Mouse (Mus musculus) mature B cell (primary cell): ENCODE data around the gene Gm9999.

Experiments
- in situ Hi-C: fragments of 300-500 bp; cut with MboI; formaldehyde crosslinking; loops from 2 replicates; pipeline ENCODE4 v1.14.3; 2019

Gene Gm9999

DNA sequence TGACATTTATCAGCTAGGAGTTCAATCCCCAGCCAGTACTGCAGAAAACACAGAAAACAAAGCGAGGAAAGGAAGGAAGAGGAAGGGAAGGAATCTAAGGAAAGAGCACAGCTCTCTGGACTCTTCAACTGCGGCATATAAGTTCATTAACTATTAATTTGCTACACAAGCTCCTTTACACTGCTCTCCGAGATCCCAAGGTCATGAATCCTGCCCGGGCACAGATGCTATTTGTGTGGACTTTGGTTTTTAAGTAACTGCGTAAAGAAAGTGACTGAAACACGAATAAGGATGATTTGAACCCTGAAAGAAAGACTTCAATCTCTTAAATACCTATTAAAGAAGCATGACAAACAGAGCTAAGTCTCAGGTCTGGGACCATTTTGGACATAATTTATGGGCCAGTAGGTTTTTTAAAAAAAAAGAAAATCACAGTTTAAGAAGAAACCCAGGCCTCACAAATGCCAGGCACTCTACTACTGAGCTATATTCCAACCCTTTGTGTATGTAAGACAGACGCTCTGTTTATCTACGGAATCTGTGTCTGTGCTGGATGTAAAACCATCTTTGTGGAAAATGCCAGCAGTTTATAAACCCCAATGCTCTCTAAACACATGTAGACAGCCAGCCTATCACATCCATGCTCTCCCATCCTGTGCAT lies 16.7 kb downstream of the Gm9999 start:
- in situ Hi-C loops = no loop called here

GRCm38 (mm10) chr7:47000644-47000983 lies 17.2 kb downstream of the Gm9999 start:
- in situ Hi-C loops = no loop called here

DNA sequence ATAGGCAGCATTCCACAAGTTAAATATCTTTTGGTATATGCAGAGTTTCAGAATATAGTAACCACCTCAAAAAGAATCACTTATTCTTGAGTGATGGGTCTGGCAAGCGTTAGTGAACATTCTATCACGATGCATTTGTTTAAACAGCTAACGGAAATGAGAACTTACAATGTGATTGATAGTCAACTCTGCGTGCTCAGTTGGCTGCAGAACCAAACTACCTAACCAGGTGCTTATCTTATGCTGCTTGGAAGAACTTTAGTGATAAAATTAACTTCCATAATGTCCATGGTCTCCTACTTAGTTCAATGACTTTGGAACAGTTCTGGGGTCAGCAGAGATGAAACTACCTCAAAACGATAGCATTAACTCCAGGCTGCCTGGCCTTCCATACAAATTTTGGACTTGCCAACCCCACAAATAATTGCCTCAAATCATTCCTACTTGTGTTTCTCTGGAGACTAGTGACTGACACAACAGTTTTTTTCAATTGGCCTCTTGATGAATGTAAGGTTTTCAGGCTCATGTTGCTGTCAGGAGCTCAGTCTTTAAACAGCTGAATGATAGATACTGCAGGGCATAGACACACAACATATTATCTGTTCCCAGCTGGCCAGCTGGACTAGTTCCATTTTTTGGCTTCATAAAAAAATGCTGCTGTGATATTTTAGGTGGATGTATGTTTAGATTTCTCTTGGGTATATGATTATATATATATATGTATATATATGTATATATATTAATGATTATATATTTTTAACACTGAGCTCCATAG lies 17.9 kb downstream of the Gm9999 start:
- in situ Hi-C loops = no loop called here

DNA sequence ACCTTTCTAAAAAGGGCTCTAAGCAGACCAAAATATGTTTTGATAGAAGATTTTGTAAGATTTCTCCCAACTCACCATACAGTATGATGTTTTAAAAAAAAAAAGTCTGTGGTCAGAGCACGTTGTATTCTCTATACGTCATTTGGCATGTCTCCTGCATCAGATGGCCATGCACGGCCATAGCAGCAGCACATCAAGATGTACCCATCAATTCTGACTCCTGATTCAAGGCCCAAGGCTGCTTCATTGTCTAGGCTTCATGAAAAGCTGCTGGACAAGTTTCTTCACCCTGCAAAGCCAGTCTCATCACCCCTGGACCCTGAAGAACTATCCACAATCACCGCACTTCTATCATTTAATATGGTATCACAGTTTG lies 18.5 kb downstream of the Gm9999 start:
- in situ Hi-C loops = no loop called here

DNA sequence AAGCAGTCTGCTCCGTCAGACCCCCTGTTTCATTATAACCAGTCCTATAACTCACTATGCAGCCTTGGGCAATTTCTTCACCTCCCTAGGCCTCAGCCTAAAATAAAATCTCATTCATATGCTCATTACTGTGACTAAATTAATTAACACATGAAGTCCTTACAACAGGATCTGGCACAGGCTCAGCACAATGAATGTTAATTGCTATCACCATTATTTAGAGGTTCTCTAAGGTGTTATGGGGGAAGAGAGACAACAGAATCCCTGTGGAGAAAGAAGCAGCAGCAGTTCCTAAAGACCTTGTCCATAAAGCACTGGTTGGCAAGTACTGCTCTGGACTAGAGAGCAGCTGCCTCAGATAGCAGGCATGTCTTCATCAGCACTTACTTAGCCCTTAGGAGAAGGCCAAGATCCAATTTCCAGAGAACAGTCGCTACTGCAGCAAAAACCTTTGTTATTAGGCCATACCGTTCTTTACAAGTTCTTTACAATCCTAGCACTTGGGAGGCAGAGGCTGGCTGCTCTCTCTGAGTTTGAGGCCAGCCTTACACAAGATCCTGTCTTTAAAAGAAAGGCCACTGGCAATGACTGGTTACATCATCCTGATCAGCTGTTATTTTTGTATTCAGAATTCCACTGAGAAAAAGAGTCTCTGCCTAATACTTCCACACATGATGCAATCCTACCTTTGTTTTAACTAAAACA lies 20.2 kb downstream of the Gm9999 start:
- in situ Hi-C loops = no loop called here

- in situ Hi-C loops = loop anchor here (5.0 kb wide), 1 partner anchor 85 kb away; no protein-coding TSS in a partner anchor
These were observed 23.9 kb downstream of the Gm9999 start for GRCm38 (mm10) chr7:47007109-47007780.

DNA sequence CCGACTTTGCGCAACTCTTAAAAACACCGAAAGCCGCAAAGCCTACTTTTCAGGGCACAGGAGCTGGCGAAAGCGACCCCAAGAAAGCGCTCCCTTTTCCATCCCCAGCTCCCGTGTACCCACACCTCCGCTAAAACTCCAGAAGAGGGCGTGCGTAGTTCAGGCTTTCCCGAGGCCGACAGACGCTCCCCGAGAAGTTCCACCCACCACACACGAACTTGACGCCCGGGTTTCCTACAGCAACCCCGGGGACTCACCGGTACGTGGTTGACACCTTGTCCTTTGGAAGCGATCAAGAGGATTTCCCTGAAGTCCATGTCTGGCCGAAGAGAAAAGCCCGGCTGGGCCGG lies 24.4 kb downstream of the Gm9999 start:
- in situ Hi-C loops = loop anchor here (5.0 kb wide), 1 partner anchor 85 kb away; no protein-coding TSS in a partner anchor

DNA sequence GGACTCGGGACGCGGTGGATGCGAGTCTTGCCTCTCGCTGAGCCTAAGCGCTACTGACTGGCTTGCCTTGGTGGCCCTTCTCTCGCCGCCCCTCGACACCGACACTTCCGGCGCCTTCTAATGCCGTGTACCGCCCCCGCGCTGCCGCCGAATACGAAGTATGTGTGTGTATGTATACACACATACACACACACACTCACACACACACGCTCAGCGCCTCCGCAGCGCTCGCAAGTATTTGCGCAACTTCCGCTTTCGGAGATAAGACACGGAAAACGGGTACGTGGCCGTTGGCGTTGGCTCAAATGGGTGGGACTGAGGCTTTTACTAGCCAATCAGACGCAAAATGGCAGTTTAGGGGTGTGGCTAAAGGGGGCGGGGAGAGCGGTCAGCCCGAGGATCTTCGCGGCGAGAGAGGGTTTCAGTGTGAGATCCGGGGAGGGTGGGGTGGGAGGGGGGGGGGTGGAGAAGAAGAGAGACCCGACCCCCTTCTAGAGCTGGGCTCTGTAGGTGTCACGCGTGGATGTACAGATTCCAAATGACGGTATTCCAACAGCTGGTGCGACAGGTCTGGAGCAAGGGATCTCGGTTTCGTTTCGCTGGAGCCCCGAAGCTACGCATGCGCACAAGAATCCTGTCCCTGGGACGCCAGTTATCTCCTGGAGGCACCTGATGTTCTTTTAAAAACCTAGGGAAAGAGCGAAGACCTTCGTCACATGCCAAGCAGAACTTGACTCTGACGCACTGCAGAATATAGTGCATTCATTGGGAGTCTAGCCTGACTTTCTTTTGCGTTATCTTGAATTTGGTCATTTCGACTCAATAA lies 25.0 kb downstream of the Gm9999 start, which contains the start of gene Spty2d1:
TSS of gene Spty2d1 (minus strand) at position 244 of the 826 bp plus-strand sequence.
- in situ Hi-C loops = loop anchor here (5.0 kb wide), 1 partner anchor 86 kb away; no protein-coding TSS in a partner anchor

- in situ Hi-C loops = no loop called here
These were observed 29.9 kb downstream of the Gm9999 start for GRCm38 (mm10) chr7:47013131-47013767.

- in situ Hi-C loops = no loop called here
These were observed 31.4 kb downstream of the Gm9999 start for GRCm38 (mm10) chr7:47014564-47015389.

- in situ Hi-C loops = no loop called here
These were observed 32.1 kb downstream of the Gm9999 start for GRCm38 (mm10) chr7:47015390-47016065.

DNA sequence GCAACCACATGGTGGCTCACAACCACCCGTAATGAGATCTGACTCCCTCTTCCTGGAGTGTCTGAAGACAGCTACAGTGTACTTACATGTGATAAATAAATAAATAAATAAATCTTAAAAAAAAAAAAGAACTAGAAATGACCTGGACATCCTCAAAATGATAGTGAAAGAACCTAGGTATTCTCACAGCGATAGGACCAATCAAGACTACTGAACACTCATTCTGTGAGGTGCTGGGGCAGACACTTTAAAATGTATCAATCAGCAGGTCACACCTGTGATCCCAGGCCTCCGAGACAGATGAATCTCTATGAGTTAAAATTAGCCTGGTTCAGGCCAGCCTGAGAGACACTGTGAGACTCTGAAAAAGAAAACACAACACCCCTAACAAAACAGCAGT lies 33.2 kb downstream of the Gm9999 start:
- in situ Hi-C loops = no loop called here

DNA sequence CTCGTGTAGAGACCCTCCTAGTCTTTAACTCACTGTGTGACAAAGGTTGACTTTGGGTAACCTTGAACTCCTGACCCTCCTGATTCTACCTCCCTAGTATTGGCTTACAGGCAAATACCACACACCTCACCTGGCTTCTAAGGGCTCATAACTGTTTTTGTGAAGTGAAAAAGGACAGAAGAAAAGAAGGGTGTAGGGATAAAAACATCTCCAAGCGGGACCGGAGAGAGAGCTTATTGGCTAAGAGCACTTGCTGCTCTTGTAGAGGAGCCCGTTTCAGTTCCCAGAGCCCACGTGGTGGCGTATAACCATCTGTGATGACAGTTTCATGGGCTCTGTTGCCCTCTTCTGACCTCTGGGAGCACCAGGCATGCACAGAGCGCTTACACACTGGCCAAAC lies 33.8 kb downstream of the Gm9999 start:
- in situ Hi-C loops = no loop called here

- in situ Hi-C loops = loop anchor here (5.0 to 10.0 kb wide), 3 partner anchors 57 to 125 kb away; no protein-coding TSS in a partner anchor
These were observed 36.3 kb downstream of the Gm9999 start for GRCm38 (mm10) chr7:47019641-47020040.

- in situ Hi-C loops = loop anchor here (5.0 to 10.0 kb wide), 3 partner anchors 59 to 124 kb away; no protein-coding TSS in a partner anchor
These were observed 37.6 kb downstream of the Gm9999 start for GRCm38 (mm10) chr7:47020956-47021355.

DNA sequence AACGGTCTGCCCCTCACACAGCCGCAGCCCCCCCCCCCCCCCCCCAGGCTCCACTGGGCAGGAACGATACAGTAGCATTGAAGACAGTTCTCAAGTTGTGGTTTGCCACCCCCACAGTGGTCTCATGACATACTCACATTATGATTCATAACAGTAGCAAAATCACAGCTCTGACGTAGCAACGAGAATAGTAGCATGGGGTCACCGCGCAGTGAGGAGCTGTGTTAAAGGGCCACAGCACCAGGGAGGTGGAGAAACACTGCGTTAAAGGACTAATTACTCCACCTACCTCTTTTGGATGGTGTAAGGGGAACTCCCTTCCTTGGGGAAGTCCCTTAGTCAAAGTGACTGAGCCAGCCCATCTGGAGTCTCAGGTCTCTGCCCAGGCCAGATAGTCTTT lies 39.1 kb downstream of the Gm9999 start:
- in situ Hi-C loops = loop anchor here (5.0 to 10.0 kb wide), 3 partner anchors 60 to 122 kb away; no protein-coding TSS in a partner anchor

DNA sequence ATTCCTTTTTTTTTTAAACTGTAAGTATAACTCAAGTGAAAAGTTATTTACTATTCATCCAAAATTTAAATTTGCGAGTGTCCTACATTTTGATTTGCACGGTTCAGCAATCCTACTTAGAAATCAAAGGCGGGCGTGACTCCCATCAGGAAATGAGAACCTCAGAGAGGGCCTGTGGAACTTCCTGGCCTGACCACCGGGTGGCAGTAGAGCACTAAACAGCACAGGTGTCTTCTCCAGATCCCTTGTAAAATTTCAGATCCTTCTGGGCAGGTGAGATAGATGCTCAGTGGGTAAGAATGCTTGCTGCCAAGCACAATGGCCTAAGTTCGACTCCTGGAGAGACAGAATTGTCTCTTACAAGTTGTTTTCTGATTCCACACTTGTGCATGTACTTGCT lies 40.1 kb downstream of the Gm9999 start:
- in situ Hi-C loops = loop anchor here (5.0 to 10.0 kb wide), 3 partner anchors 59 to 121 kb away; no protein-coding TSS in a partner anchor

DNA sequence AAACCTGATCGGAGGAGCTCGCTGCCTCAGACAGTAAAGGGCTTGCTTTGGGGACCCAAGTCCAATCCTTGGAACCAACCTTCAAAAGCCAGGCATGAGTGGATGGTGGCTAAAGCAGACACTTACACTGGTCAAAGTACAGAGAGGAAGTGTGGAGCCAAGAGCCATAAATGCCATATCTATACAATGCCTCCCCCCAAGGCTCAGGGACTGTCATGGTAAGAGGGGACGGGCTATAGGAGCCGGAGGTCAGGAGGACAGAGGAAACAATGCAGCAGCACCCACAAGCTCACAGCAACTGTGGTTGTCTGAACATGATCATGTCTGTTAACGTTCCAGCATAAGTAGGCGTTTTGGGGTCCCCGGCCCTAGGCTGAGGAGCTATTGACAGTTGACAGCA lies 41.1 kb downstream of the Gm9999 start:
- in situ Hi-C loops = loop anchor here (5.0 to 10.0 kb wide), 3 partner anchors 58 to 120 kb away; no protein-coding TSS in a partner anchor

- in situ Hi-C loops = loop anchor here (10.0 kb wide), 1 partner anchor 119 kb away; no protein-coding TSS in a partner anchor
These were observed 42.0 kb downstream of the Gm9999 start for GRCm38 (mm10) chr7:47025429-47025828.
